In genomic region chr1:33031991-33032390, GRCm38 (mm10) we compare ENCODE assay signal across 16 mouse cellular contexts.
"Had no signal": no experiment of that assay in that cellular context is flagged by ENCODE, and none has a peak within 500 bp of the region (broad histone marks: within the 10 kb centered on the region; RNA-seq: fewer than 3 reads in every experiment).

No protein-coding gene starts in this region.

- H3K4me2 ChIP-seq: neural tube, embryonic 13.5 days; neural tube, embryonic 15.5 days; stomach, embryonic 15.5 days had no signal

- H3K27me3 ChIP-seq: neural tube, embryonic 13.5 days; neural tube, embryonic 15.5 days; stomach, embryonic 15.5 days had no signal

- H3K36me3 ChIP-seq: neural tube, embryonic 13.5 days; neural tube, embryonic 15.5 days; stomach, embryonic 15.5 days had no signal

- H3K4me3 ChIP-seq: neural tube, embryonic 13.5 days; neural tube, embryonic 15.5 days; stomach, embryonic 15.5 days had no signal

- H3K9ac ChIP-seq: neural tube, embryonic 13.5 days; neural tube, embryonic 15.5 days; stomach, embryonic 15.5 days had no signal

- H3K4me1 ChIP-seq: neural tube, embryonic 13.5 days; neural tube, embryonic 15.5 days; stomach, embryonic 15.5 days had no signal

- H3K9me3 ChIP-seq: neural tube, embryonic 13.5 days; neural tube, embryonic 15.5 days; stomach, embryonic 15.5 days had no signal

- H3K27ac ChIP-seq: neural tube, embryonic 13.5 days; neural tube, embryonic 15.5 days; stomach, embryonic 15.5 days; stomach, postnatal 0 days had no signal

- DNase-seq: retina, postnatal 1 day; right cerebral cortex, adult 18-20 months; right cerebral cortex, postnatal 14 days; right cerebral cortex, postnatal 25 days; right cerebral cortex, postnatal 4 days; spleen, adult 18-20 months; thymus, adult 18-20 months; thymus, adult 2 months; thymus, postnatal 14 days; thymus, postnatal 25 days; thymus, postnatal 36 days; thymus, postnatal 4 days had no signal
